Mouse (Mus musculus) gastrocnemius, postnatal 25 days (tissue): ENCODE data around the gene Otop2. TPM values are rescaled to one million over a fixed set of nuclear protein-coding genes. Genes with fewer than 3 reads are reported as not detected.

ENCODE experiments used
- DNase-seq: peaks from one replicate; pipeline ENCODE4 v3.0.0; 2022
- long read RNA-seq, 2 experiments: library from polyadenylated mRNA; stranded (forward); transcript quantifications; one replicate each; pipeline ENCODE4 v2.0.0; 2021
- total RNA-seq, 2 experiments: library from RNA; stranded (reverse); gene quantifications; 1 replicate in 1 of 2; 2 replicates in 1 of 2; pipeline ENCODE4 v1.2.3; 2021

Gene Otop2
- total RNA-seq, result not detected
- long read RNA-seq, experiment 1, result 0 reads
- long read RNA-seq, experiment 2, result 0 reads

GRCm38 (mm10) chr11:115306863-115307262 lies at the start of gene Otop2:
TSS of gene Otop2 (plus strand) at chr11:115307163.
- DNase-seq, result no peak

- no peak for DNase-seq
These were observed 49.0 kb upstream of the Otop2 start for GRCm38 (mm10) chr11:115257775-115258510.

- DNase-seq, result no peak
These were observed 47.8 kb upstream of the Otop2 start for GRCm38 (mm10) chr11:115259134-115259533.

GRCm38 (mm10) chr11:115262954-115263353 lies 44.0 kb upstream of the Otop2 start:
- no peak for DNase-seq

- DNase-seq, result no peak
These were observed 42.7 kb upstream of the Otop2 start for GRCm38 (mm10) chr11:115264136-115264861.

GRCm38 (mm10) chr11:115264862-115265668 lies 41.9 kb upstream of the Otop2 start:
- DNase-seq, result no peak

GRCm38 (mm10) chr11:115265771-115266399 lies 41.1 kb upstream of the Otop2 start:
- no peak for DNase-seq

GRCm38 (mm10) chr11:115266400-115266778 lies 40.6 kb upstream of the Otop2 start:
- DNase-seq, result no peak

GRCm38 (mm10) chr11:115267061-115267883 lies 39.7 kb upstream of the Otop2 start, which contains the start of gene Grin2c:
TSS of gene Grin2c (minus strand) at chr11:115267243.
- no peak for DNase-seq

- DNase-seq, result no peak
These were observed 39.0 kb upstream of the Otop2 start for GRCm38 (mm10) chr11:115267958-115268357.

- DNase-seq, result no peak
These were observed 37.5 kb upstream of the Otop2 start for GRCm38 (mm10) chr11:115269330-115270066.

- DNase-seq, result peak; percentile 41
These were observed 36.7 kb upstream of the Otop2 start for GRCm38 (mm10) chr11:115270148-115270861.

- DNase-seq, result no peak
These were observed 35.9 kb upstream of the Otop2 start for GRCm38 (mm10) chr11:115271052-115271451.

GRCm38 (mm10) chr11:115271481-115271880 lies 35.5 kb upstream of the Otop2 start:
- DNase-seq, result no peak

- DNase-seq, result no peak
These were observed 34.0 kb upstream of the Otop2 start for GRCm38 (mm10) chr11:115272894-115273498.

GRCm38 (mm10) chr11:115273735-115274134 lies 33.2 kb upstream of the Otop2 start:
- no peak for DNase-seq

GRCm38 (mm10) chr11:115274178-115274577 lies 32.8 kb upstream of the Otop2 start:
- DNase-seq, result no peak

GRCm38 (mm10) chr11:115274771-115275170 lies 32.2 kb upstream of the Otop2 start:
- no peak for DNase-seq

GRCm38 (mm10) chr11:115275509-115275908 lies 31.5 kb upstream of the Otop2 start:
- no peak for DNase-seq
